Mouse (Mus musculus) ES-E14 (cell line): ENCODE measurements around the gene Vmn1r217. TPM values are rescaled to one million over a fixed set of nuclear protein-coding genes. Genes with fewer than 3 reads are reported as not detected.

ENCODE experiments used
- DNase-seq: peaks from one replicate; pipeline ENCODE4 v3.0.0-alpha.2; 2013; ENCODE audit warnings: low read depth, low spot score
- H3K27ac ChIP-seq: 2 replicates; pipeline ENCODE4 v1.5.1; 2012; ENCODE audit warnings: low read depth, mild to moderate bottlenecking, low read length, moderate library complexity, mixed read lengths; ENCODE audit not compliant: poor library complexity, insufficient read depth, severe bottlenecking
- H3K36me3 ChIP-seq: 2 replicates; pipeline ENCODE4 v1.6.1; 2012; ENCODE audit warnings: mild to moderate bottlenecking, low read length, moderate library complexity, mixed read lengths; ENCODE audit not compliant: control insufficient read depth, poor library complexity, insufficient read depth, severe bottlenecking
- H3K4me1 ChIP-seq, 2 experiments: fragments of 150-350 bp in 1 of 2; sonication (generic) in 1 of 2; 2 replicates each; pipeline ENCODE4 v1.6.1; 2012; ENCODE audit warnings: low read length in 2 of 2, mild to moderate bottlenecking in 1 of 2, mixed read lengths in 1 of 2; ENCODE audit not compliant: control insufficient read depth in 2 of 2, insufficient read depth in 2 of 2, poor library complexity in 1 of 2
- H3K4me3 ChIP-seq, 2 experiments: fragments of 150-350 bp in 1 of 2; sonication (generic) in 1 of 2; 2 replicates each; pipeline ENCODE4 v1.5.1; 2012; ENCODE audit warnings: low read length in 2 of 2, low read depth in 1 of 2, mild to moderate bottlenecking in 1 of 2, mixed read lengths in 1 of 2; ENCODE audit not compliant: insufficient read depth in 1 of 2, poor library complexity in 1 of 2, severe bottlenecking in 1 of 2
- H3K9ac ChIP-seq: 2 replicates; pipeline ENCODE4 v1.6.1; 2012; ENCODE audit warnings: low read depth, mild to moderate bottlenecking, low read length, mixed read lengths; ENCODE audit not compliant: poor library complexity, insufficient read depth, severe bottlenecking
- H3K9me3 ChIP-seq: fragments of 150-350 bp; sonication (generic); 2 replicates; pipeline ENCODE4 v1.6.1; 2012; ENCODE audit warnings: low read depth, mild to moderate bottlenecking, low read length; ENCODE audit not compliant: control insufficient read depth, insufficient read depth
- CHD2 ChIP-seq: IDR thresholded peaks from 2 replicates; pipeline ENCODE4 v1.6.1; 2014; ENCODE audit warnings: mild to moderate bottlenecking, low read depth, low read length, inconsistent platforms
- HCFC1 ChIP-seq: IDR thresholded peaks from 2 replicates; pipeline ENCODE4 v1.6.1; 2012; ENCODE audit warnings: low read length, inconsistent platforms, borderline replicate concordance; ENCODE audit not compliant: insufficient read depth
- MAFK ChIP-seq: IDR thresholded peaks from 2 replicates; pipeline ENCODE4 v1.6.1; 2014; ENCODE audit warnings: mild to moderate bottlenecking, low read depth, low read length, inconsistent platforms; ENCODE audit not compliant: insufficient read depth
- ZC3H11A ChIP-seq: IDR thresholded peaks from 2 replicates; pipeline ENCODE4 v1.6.1; 2012; ENCODE audit warnings: low read depth, mild to moderate bottlenecking, inconsistent platforms, low read length, borderline replicate concordance
- ZNF384 ChIP-seq: IDR thresholded peaks from 2 replicates; pipeline ENCODE4 v1.6.1; 2012; ENCODE audit warnings: low read depth, low read length, inconsistent platforms
- in situ Hi-C, 2 experiments: fragments of 600-800 bp; cut with MboI; formaldehyde crosslinking; loops; one replicate each; pipeline ENCODE4 v1.15.1; 2025; ENCODE audit warnings: low sequenced_read_pairs in 2 of 2, inconsistent platforms in 1 of 2; ENCODE audit not compliant: unreplicated experiment in 2 of 2
- total RNA-seq: library from RNA; depleted of rRNA; stranded (reverse); fragments of 300-350 nt; gene quantifications from 2 replicates; pipeline ENCODE4 v1.2.3, GENCODE M21; 2012

Gene Vmn1r217
- total RNA-seq, 1 experiment: not detected

GRCm38 (mm10) chr13:23133501-23133900 is 15.5 kb upstream of the Vmn1r217 start:
- peak; percentile 11 for DNase-seq
- in situ Hi-C loops: no loop called here
- no peaks in the 10 kb centered on the region for H3K36me3 ChIP-seq

DNA sequence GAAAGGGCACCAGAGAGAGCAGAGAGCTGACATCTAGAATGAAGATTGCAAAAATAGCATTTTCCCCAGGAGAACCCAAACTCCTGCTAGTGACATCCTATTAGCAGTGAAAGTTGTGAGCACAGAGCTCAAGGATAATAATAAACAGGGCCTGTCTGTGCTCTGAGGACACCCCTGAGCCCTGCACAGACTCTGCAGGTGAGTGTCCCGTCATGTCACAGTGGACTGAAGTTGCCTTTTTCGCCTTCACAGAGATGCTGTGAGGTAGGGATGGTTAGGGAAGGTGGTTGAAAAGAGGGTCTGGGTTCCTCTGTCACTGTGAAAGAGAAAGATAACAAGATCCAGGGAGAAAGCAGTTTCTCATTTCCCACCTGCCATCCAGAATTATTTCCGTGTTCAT is 15.1 kb upstream of the Vmn1r217 start, which contains the start of gene Vmn1r218:
Gene Vmn1r218, plus strand, starts transcription at position 57 of the 400 bp plus-strand sequence.
- no peak within 1 kb of the TSS for H3K27ac ChIP-seq
- H3K4me1 ChIP-seq: no peaks in the 10 kb centered on the region
- TF ChIP-seq CHD2 (no peak), ZC3H11A (no peak)
- no peaks in the 10 kb centered on the region for H3K36me3 ChIP-seq
- in situ Hi-C loops: no loop called here
- DNase-seq: no peak
- no peak within 1 kb of the TSS for H3K9ac ChIP-seq
- no peaks in the 10 kb centered on the region for H3K9me3 ChIP-seq
- no peak within 1 kb of the TSS for H3K4me3 ChIP-seq

More at GRCm38 (mm10) chr13:23133501-23133900, 15.5 kb upstream of the Vmn1r217 start:
- TF ChIP-seq CHD2 (no peak), HCFC1 (no peak), MAFK (no peak), ZC3H11A (no peak), ZNF384 (no peak)
- H3K4me3 ChIP-seq: no peak overlapping the region
- no peaks in the 10 kb centered on the region for H3K4me1 ChIP-seq
- no peaks in the 10 kb centered on the region for H3K9me3 ChIP-seq
- no peak overlapping the region for H3K27ac ChIP-seq
- H3K9ac ChIP-seq: no peak overlapping the region

DNA sequence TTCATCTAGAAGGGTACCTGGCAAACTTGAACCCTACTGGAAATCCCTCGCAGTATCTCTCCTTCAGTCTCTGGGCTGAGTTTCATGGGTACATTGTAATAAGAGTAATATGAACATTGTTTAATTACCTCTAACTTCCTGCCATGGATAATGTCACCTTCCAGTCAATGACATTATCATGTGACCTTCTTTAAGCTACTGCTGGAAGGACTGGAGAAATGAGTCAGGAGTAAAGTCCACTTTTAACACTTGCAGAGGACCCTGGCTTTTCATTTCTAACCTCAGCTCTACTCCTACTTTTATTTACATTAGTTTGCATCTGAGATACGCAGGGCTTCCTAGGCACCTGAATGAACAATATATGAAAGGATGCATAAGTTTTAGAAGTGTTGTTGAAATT is 2.6 kb upstream of the Vmn1r217 start:
- H3K9ac ChIP-seq: no peak overlapping the region
- H3K36me3 ChIP-seq: no peaks in the 10 kb centered on the region
- no peaks in the 10 kb centered on the region for H3K4me1 ChIP-seq
- in situ Hi-C loops: no loop called here
- H3K4me3 ChIP-seq: no peak overlapping the region
- H3K27ac ChIP-seq: no peak overlapping the region
- no peak for DNase-seq
- TF ChIP-seq CHD2: no peak
- no peak for TF ChIP-seq MAFK
- no peak for TF ChIP-seq ZNF384
- TF ChIP-seq ZC3H11A: no peak
- no peak for TF ChIP-seq HCFC1
- H3K9me3 ChIP-seq: no peaks in the 10 kb centered on the region

DNA sequence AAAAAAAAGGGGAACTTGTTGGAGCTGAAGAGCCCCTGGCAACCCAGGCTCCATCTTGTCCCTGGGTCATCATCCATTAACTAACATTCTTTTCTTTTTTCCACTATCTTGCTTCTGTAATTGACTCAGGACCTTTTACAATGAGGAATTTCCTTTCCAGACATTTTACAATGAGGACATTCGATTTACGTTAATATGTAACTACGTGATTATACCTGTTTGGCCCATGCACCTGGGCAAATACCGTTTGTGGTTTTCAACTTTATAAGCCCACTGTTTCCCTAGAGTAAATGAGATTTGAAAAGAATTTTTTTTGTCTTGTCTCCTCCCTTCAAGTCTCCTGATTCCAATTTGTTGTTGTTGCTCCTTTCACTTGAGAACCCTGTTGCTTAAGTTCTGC is 23.6 kb downstream of the Vmn1r217 start:
- Histone ChIP-seq H3K4me3 (no peak overlapping the region), H3K4me1 (no peaks in the 10 kb centered on the region), H3K9ac (no peak overlapping the region), H3K36me3 (no peaks in the 10 kb centered on the region), H3K27ac (no peak overlapping the region), H3K9me3 (no peaks in the 10 kb centered on the region)
- DNase-seq: no peak
- in situ Hi-C loops: no loop called here
- TF ChIP-seq ZC3H11A (no peak), HCFC1 (no peak), MAFK (no peak)

DNA sequence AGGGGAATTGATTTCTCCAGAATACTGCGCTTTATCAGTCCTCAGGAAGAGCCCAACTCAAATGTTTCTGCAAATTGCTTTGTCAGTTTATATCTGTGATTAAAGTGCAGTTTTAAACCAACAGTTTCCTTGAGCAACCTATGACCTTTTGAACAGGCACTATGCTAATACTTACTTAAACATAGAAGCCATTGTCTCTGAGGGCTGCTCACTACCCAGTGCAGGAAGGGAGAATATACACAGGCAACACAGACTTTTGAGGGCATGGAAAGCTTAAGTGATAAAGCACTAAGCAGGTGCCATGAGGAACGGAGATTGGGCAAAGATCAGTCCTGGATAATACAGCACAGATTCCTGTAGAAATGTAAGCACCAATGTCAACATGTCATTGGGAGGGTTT is 48.7 kb downstream of the Vmn1r217 start:
- Histone ChIP-seq H3K4me1 (no peaks in the 10 kb centered on the region), H3K9ac (no peak overlapping the region), H3K36me3 (no peaks in the 10 kb centered on the region), H3K9me3 (no peaks in the 10 kb centered on the region), H3K4me3 (no peak overlapping the region), H3K27ac (no peak overlapping the region)
- no peak for DNase-seq
- no peak for TF ChIP-seq ZNF384
- no peak for TF ChIP-seq MAFK
- TF ChIP-seq ZC3H11A: no peak
- no peak for TF ChIP-seq HCFC1
- no peak for TF ChIP-seq CHD2
- in situ Hi-C loops: no loop called here
